Mouse (Mus musculus) urinary bladder, postnatal 36 days (tissue): Measurements from ENCODE around the gene Prkcb.
"Not testable (repeated sequence)": the region's sequence is repeated elsewhere in the genome, so short reads cannot be mapped to it uniquely, and the experiment has no call there.

ENCODE experiments used
- DNase-seq, 2 experiments: peaks; one replicate each; pipeline ENCODE4 v3.0.0; 2022; ENCODE audit warnings: low spot score in 2 of 2, mixed read lengths in 1 of 2

Prkcb gene

DNA sequence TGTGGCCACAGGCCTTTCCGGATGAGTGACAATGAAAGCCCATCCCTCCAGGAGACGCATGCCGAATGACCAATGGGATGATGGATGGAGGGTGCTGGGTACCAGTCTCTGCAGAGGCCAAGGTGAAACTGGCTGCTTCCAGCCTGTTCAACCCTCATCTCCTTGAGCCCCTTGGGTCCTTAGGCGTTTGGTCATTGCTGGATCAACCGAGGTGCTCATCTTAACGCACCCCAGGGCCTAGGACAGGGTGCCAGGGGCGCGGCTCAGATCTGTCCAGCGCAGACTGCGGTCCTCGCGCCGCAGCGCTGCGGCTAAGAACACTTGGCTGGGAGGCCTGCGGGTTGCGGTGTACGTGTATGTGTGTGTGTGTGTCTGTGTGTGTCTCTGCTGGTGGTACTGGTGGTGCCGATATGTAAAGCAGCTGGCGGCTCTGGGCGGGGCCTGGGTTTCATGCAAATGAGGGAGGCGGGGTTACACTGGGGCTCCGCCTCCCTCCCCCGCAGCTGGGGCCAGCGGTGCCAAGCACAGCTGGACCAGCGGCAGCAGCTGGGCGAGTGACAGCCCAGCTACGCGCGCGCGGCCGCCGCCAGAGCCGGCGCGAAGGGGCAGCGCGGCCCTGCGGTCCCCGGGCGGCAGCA lies at the start of gene Prkcb:
TSS of gene Prkcb (plus strand) at position 147 of the 638 bp plus-strand sequence.
- peak; percentile 23 to 33 for DNase-seq

DNA sequence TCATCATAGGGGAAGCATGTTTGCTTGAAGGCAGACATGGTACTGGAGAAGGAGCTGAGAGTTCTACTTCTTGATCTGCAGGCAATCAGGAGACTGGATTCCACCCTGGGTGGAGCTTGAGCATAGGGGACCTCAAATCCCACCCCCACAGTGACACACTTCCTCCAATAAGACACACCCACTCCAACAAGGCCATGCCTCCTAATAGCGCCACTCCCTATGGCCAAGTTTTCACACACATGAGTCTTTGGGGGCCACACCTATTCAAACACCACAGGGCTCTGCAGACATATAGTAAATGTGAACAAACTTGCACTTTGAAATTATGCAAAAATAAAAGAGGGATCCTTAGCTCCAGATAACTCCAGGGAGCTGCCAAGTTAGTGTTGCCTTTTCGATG lies 49.6 kb upstream of the Prkcb start:
- no peak for DNase-seq

DNA sequence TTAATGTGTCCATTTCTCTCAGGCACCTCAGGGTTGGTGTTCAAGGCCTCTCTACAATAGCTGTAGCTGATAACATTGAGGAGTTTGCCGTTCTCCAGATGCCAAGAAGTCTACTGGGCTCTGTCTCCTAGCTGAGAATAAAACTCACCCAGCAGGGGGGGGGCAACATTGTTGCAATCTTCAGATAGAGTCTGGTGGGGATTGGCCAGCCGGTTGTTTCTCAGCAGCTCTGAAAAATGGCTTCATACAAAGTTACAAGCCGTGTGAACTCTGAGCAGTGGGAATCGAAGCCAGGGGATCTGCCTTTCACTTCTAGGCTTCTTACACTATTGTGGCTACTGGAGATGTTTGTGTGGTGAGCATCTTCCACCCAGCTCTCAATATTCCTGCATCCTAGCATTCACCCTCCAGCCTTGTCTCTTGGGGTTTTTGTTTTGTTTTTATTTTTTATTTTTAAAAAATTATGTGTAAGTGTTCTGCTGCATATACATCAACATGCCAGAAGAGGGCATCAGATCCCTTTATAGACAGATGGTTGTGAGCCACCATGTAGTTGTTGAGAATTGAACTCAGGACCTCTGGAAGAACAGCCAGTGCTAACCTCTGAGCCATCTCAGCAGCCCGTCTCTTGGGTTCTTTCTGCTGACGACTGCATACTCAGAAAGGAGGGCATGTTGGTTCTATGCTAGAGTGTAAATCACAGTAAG lies 48.0 kb upstream of the Prkcb start:
- no peak for DNase-seq

DNA sequence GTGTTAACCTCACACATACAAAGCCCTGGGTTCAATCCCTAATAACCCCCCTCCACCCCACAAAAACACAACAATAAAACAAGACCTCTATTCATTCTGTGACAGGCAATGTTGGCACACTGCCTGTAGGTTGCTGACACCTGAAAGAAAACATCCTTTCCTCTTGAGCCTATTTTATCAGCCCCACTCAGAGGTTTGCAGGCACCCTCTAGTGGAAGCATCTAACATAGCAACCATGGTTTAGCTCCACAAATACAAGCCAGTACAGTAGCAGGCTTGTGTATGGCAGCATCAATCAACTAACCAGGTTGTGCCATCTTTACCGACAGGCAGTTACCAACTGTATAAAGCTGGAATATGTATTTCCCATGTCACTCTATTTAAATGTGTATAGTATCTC lies 46.3 kb upstream of the Prkcb start:
- no peak for DNase-seq

DNA sequence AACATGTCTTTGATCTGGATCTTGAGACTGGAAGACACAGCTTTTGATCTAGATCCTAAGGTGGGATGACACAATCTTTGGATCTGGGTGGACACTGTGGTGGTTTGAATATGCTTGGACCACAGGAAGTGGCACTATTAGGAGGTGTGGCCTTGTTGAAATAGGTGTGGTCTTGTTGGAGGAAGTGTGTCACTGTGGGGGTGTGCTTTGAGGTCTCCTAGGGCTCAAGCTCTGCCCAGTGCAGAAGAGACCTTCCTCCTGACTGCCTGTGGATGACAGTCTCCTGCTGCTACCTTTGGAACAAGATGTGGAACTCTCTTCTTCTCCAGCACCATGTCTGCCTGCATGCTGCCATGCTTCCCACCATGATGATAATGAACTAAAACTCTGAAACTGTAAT lies 45.8 kb upstream of the Prkcb start:
- DNase-seq: not testable (repeated sequence)

DNA sequence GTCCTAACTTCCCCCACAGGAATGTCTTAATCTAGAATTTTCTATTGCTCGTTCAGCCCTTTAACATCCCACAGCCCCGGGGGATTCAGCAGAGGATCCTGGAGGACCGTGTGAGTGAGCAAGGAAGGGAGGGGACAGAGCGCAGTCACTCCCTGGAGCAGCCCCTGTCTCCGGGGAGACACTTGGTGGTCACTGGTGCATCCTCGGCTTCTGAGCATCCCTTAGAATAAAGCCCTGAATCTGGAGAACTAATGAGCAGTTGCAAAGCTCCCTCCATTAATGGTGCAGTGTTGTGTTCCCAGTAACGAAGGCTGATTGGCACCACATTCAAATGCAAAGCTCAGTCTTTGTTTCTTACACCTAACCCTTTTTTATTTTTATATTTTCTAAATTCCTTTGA lies 44.4 kb upstream of the Prkcb start:
- no peak for DNase-seq

DNA sequence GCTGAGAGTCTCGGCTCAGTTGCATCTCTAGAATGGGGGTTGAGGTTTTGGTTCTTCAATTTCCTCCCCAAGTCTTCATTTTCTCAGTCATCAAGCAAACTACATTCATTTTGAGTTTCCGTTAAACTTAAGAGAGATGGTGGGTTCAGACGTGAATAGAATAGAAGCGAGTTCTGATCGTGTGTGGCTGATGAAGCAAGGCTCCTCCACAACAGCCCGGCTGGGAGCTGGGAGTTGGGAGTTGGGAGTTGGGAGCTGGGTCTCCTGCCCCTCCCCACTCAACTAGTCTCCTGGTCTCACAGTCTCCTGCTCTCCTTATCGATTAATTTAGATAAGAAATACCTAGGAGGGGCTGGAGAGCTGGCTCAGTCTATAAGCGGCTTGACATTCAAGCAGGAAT lies 44.0 kb upstream of the Prkcb start:
- no peak for DNase-seq

DNA sequence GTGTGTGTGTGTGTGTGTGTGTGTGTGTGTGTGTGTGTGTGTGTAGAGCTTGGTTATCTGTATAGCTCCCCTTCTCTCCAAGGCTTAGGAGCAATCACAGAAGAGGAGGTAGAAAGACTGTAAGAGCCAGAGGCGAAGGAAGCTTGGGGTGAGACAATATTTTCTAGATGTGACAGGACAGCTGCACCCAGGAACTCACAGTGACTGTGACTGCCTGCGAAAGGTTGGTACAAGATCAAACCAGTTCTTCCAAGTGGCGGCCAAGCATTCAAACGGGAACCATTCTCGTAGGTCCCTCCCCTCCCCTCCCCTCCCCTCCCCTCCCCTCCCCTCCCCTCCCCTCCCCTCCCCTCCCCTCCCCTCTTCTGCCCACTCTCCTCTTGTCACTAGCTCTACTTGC lies 42.6 kb upstream of the Prkcb start:
- DNase-seq: no peak

DNA sequence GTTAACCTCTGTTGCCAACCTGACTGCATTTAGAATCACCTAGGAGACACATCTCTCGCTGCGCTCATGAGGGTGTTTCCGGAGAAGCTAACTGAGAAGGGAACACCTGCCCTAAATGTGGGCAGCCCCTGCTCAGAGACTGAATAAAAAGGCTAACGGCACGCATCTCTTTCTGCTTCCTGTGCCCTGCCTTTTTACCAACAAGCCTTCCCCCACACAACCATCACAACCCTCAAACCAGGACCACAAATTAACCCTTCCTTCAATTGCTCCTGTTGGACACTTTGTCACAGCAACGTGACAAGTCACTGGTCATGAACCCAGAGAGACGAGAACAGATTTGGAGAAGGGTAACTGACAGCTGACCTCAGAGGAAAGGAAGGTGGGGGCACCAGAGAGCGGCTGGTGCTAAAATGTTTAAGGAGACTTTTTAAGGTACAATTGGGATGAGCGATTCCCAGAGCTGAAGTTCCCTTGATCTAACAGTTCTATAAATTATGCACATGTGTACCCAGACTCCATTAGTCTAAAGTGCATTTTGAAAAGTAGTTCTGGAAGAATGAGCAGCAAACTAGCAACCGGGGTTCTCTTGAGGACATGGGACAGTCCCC lies 41.2 kb upstream of the Prkcb start:
- no peak for DNase-seq

DNA sequence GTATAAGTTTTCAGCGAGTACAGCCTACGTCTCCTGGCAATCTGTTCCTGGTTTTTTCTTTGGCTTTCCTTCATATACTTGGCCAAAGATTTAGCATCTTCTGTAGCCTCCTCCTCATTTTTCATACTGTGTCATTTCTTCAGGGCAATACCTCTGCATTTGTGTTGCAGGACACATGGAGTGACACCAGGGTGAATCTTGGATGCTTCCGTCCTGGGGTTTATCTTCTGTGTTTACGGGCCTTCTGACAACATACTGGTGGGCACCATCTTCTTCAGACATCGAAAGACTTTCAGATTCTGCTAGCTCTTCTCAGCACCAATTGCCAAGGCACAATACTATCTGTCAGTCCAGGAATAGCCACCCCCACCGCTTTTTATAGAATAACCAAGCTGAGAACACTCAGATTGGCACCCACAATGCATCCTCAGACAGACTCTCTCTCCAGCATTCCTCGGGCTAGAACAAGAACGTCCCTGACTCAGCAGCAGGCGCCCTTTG lies 39.2 kb upstream of the Prkcb start:
- DNase-seq: no peak

DNA sequence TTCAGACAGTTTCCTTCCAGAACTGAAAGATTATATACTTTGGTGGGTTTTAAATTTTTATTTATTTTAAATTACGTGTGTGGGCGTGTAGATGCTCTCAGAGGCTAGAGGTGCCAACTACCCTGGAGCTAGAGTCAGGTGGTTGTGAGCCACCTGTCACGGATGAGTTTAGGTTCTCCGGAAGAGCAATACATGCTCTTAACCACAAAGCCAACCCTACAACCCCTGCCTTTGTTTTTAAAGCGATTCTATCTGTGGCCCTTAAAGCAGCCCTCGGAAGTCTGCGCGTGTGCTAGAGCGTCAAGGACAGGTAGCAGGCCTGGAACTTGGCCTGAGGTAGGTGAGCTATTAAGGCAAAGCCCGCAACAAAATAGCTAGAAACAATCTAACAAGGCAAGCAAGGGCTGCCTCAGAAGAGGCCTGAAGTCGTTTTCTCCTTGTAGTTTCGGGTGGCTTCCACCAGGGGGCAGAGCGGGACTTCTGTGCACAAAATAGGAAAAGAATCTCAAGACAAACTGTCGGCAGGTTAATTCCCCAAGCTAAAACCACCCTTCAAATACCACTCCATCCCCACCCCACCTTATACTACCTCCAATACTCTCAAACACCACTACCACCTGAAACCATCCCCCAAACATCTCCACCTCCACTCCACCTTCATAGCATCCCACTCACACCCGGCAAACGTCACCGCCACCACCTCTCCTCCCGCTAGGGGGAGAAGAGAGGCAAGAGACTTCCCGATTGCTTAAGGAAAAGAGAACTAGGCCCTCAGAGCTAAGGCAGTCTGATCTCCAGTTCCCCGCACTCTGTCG lies 37.1 kb upstream of the Prkcb start:
- DNase-seq: peak; percentile 70 to 75

DNA sequence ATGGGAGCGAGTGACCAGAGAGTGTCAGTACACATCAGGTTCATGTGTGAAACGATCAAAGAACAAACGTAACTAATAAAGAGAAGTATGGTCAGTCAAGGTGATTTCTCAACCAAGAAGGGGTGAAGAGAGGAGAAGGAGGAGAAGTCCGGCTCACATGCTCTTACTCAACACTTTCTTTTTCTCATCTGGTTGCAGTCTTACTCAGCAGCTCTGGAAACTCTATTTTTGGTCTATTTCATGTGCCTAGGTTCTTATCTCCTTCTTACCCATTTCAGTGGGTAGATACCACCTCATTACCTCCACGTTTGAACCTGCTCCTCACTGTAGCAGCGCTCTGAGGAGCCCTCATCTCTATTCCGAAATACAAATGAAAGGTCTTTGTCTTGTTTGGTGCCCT lies 31.8 kb upstream of the Prkcb start:
- DNase-seq: no peak

DNA sequence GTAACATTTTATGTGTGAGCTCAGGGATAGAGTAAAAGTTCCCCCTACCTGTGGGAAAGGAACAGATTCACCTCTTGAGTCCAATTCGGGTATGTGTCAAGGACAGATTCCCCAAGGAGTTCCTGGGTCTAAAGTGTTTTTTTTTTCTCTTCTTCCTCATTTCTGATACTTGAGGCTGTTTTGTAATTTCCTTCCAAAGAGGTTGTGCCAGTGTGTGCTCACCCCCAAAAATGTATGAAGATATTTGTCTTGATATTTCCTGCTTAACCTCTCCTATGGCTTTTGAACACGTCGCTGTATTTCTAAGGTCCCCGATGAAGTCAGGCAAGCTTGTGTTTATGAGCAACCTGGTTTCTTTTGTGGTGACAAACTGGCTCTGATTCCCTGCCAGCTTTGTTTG lies 30.0 kb upstream of the Prkcb start:
- no peak for DNase-seq

DNA sequence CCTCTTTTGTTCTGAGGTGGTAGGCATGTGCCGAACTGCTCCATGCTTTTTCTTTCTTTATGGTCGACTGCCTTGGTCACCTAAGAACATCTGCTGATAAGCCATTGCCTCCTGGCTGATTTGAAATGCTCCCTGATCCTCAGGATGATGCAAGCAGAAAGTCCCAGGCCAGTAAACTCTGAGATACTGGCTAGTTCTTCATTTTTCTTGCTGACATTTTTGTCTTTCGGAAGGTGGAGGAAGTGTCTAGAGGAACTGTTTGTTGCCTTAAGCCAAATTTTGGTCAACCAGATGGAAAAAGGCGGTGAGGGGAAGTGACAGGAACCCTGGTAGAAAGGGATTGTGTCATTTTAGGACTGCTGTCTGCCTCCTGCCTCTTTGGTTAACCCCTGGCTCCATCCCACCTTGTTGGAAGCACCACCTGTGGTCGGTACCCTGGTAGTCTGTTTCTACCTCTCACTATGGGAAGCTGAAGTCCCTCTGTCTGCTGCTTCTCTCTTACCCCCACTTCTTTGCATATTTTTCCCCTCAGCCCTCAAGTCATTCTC lies 28.4 kb upstream of the Prkcb start:
- no peak for DNase-seq

DNA sequence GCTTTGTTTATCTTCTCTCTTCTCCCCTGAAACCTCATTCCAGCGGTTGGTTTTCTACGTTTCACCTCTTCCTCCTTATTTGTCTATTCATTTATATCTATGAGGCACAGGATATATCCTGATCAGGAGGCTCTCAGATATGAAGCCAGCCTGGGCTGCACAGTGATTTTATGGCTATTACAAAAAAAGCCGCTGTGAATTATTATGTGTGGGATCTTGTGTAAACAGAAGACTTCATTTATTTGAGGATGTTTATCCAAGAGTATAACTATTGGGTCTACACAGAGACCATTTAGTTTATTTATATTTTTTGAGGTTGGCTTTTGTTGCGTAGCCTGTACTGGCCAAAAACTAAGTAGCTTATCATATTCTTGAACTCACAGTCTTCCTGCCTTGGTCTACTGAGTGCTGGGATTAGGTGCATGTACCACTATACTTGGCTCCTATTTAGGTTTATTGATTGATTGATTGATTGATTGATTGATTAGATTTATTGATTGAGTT lies 19.5 kb upstream of the Prkcb start:
- DNase-seq: no peak

DNA sequence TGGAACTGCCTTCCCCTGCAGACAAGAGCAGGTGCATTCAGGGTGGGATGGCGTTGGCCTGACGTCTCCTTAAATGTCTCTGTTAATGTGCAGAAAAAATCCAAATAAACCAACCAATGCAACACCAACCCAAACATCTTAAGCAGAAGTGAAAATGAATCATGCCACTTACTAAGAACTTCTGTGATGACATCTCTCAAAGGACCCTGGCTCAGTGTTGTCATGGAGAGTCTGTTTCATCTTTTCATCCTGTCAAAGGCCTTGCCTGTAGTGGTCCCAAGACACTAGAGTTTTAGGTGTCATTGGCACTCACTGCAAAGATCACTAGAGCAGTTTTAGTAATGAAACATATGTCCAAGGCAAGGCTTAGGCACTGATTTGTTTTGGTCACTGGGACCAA lies 16.2 kb upstream of the Prkcb start:
- no peak for DNase-seq

DNA sequence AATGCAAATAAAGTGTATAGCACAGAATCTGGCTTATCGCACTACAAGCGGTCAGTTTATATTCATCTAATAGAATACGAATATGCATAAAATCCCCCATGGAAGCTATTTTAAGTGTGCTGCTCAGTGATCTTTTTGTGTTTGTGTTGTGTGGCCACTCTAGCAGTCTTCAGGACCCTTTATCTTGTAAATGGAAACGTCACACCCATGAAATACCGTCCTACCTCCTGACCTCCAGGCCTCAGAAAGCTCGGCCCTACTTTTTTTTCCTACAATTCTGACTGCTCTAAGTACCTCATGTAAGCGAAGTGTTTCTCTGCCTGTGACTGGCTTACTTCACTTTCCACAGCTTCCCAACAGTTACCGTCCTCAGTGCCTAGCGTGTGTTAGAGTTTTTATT lies 9.0 kb upstream of the Prkcb start:
- no peak for DNase-seq

DNA sequence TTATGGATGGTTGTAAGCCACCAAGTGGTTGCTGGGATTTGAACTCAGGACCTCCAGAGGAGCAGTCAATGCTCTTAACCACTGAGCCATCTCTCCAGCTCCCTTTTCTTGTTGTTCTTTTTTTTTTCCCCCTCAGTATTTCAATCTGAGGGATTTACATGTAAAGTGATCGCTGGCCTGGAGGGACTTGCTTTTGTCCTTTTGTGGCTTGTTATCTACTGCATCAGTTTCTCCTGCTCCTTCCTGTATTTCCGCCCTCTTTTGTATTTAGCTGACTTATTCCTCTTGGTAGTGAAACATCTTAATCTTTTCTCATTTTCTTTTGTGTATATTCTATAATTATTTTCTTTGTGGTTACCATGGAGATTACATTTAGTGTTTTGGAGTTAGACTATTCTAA lies 8.2 kb upstream of the Prkcb start:
- DNase-seq: no peak

DNA sequence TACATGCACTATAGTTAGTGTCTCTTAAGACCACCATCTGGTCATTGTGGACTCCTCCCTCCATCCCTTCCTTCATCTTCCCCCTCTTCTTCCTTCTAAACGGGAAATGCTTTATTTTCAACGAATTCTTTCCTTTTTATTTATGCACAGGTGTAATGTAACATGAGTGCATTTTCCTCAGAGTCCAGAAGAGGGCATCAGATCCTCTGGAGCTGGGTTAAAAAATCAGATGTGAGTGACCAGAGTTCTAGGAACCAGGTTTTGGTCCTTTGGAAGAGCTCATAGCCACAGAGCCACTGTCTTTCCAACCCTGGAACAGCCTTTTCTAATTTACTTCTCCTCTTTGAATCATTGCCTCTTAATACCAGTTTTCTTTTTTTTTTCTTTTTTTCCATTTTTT lies 6.0 kb upstream of the Prkcb start:
- no peak for DNase-seq

DNA sequence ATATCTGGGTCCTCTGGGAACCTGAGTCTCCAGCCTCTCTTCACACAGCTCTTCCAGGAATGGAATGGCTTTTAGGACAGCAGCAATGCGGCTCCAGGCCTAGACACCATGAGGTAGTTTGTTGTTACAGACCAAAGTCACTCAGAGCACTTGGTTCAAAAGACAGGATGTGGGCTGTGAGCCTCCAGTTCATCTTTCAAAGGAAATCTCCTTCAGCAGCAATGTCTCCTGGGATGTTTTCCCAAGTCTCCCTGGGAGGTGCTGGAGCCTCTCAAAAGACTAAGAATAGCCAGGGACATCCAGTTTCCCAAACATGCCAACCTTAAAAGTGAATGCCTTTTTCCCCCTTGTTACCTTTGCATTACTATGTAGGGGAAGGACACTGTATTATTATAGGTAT lies 1.3 kb upstream of the Prkcb start:
- DNase-seq: no peak

DNA sequence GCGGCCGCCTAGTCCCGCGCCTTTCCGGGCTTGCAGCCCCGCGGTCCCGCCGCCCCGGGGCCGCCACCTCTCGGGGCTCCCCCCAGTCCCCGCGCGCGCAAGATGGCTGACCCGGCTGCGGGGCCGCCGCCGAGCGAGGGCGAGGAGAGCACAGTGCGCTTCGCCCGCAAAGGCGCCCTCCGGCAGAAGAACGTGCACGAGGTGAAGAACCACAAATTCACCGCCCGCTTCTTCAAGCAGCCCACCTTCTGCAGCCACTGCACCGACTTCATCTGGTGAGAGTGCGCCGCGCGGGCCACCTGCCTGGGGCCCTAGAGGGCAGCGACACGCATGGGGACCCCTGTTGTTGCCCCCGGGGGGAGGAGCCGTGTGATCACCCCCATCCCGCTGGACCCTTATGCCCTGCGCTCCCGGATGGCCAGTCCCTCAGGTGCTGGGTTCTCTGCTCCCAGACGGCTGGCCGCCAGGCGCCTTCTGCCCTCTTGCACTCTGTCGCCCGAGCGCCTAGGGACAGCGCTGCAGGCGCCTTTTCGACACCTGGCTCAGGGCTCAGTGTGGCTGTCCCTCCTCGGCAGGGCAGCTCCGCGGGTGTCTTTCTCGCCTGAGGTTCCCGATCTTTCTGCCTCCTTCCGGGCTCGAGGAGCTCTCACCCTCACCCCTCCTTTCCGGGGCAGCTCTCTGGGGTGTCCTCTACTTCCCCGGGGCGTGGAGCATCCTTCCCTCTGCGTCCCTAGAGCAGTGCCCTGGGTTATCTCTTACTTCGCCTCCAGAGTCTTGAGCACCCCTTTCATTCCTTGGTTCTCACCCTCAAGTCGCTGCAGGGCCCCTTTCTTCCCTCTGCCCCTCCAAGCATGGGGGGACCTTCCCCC lies 926 bp downstream of the Prkcb start:
- DNase-seq: peak; percentile 4
